Mouse (Mus musculus): ENCODE data around the gene Myo9b.
"Not testable (repeated sequence)": the region's sequence is repeated elsewhere in the genome, so short reads cannot be mapped to it uniquely, and the experiment has no call there.

Myo9b gene

DNA sequence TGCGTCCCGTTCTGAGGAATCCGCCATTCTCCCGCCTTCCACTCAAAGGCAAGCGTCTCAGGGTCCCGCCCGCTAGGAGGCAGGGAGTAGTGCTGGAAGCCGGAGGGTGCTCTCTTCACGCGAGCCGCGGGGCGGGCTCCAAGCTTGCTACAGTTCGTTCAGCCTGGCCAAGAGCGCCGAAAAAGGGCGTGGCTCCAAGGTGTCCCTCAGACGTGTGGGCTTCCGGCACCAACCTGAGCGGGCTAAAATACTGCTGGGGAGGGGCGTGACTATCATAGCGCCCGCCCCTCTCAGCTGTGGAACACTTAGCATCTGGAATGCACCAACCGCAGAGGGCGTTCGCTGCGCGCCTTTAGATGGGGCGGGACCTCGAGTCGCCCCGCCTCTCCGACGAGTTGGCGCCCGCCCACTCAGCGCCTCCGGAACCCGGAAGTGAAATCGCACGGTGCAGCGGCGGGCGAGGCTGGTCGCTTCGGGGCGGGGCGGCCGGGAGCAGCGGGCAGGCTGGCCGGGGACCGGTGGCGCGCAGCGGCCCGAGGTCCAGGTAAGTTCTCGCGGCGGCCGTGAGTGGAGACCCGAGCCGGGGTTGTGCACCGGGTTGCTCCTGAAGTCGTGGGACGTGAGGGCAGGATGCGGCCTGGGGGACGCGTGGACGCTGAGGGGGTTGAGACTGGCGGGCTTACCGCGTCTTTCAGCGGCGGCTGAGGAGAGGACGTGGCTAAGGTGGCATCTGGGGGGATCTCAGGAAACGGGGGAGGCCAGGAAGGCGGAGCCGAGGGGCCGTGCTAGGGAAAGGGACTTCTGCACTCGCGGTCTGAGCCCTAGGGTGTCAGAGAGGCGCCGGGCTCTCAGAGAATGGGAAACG is at the start of gene Myo9b, which contains the start of gene Haus8:
Myo9b (plus strand) TSS at position 429 of the 865 bp plus-strand sequence.
Haus8 (minus strand) TSS at position 649 of the 865 bp plus-strand sequence.
- DNase-seq (ENCODE audit: extremely low spot score) = peak; percentile 97

DNA sequence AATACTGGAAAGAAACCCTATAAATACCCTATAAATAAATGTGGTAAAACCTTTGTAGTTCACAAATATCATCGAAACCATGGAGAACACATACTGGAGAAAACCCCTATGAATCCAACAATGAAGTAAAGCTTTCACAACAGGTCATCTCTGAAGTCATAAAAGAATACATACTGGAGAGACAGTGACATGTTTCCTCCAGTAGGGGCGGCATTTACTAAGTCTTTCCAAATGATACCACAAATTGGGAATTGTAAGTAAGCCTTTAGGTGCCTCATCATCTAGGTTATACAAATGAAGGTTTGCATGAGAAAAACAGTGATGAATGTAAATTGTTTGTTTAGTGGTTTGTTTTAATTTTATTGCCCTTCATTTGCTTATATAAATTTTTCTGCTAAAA is 48.0 kb upstream of the Myo9b start:
- no peak for DNase-seq (ENCODE audit: extremely low spot score)

DNA sequence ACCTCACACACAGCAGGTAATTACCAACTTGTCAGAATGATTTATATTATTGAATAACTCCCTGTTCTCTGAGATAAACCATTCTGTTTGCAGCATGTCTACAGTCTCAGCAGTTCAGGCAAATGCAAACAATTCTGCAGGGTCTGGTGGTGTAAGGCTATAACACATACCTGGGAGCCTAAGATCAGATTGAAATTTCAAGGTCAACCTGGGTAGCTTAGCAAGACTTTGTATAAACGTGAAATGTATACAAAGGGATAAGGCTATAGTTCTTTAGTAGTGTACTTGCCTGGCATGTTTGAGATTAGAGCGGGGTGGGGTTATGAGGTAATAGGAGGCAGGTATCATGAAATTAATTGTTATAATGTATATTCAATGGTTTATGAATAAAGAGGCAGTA is 29.8 kb upstream of the Myo9b start:
- DNase-seq (ENCODE audit: extremely low spot score) = no peak

DNA sequence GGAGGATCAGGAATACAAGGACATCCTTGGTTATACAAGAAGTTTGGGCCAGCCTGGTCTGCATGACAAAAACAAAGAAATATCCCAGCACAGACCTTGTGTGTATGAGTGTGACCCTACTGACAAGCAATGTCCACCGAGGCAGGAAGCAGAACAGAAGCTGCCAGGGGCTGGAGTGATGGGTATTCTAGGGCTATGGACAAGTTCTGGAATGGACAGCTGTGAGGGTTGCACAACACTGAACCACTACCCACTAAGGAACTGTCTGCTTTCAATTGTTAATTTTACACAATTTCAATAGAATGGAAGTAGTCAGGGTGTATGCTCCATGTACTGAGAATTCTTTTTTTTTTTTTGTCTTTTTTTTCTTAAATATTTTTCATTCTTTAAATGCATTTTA is 24.3 kb upstream of the Myo9b start:
- no peak for DNase-seq (ENCODE audit: extremely low spot score)

DNA sequence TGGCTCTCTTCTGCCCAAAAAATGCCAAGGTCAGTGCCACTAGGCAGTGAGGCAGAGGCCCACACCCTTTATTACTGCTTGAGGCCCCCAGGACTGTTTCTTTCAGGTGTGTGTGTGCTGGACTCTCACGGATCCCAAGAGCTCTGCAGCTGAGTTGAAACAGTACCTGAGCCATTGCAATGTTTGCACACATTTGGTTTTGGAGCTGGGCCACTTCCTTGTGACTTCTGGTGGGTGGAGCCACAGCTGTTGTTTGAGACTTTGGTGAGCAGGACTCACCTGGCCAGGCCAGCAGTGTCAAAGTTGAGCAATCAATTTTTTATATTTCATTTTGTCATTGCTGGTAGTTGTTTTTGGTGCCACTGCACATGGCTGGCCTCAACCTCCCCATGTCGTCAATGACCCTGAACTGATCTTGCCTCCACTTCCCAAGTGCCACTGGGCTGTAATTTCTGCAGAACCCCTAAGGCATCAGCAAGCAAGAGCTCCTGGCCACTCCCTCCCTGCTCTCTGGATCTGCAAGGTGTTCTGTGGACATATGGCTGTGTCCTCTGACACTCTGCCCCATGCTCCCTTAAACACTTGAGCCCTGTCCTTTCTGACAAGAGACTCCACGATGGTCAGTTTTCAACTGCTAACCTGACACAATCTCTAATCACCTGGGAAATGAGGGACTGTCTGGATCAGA is 15.8 kb upstream of the Myo9b start:
- DNase-seq (ENCODE audit: extremely low spot score) = no peak

DNA sequence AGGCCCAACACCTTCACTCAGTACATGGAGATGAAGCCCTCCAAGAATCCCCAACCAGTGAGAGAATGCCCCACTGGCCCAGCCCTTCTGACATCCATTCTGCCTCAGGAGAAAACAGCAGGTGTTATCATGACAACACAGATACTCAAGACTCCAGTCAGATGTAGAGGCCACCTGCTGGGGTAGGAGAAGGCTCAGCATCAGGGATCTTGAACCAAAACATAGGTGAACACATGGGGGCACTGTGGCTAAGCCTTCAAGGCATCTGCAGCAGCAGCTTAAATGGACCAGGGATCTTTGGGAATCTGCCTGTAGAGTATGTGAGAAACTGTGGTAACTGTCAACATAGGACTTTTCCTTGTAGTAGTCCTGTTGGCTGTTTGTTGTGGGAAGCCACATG is 11.3 kb upstream of the Myo9b start:
- DNase-seq (ENCODE audit: extremely low spot score) = no peak

DNA sequence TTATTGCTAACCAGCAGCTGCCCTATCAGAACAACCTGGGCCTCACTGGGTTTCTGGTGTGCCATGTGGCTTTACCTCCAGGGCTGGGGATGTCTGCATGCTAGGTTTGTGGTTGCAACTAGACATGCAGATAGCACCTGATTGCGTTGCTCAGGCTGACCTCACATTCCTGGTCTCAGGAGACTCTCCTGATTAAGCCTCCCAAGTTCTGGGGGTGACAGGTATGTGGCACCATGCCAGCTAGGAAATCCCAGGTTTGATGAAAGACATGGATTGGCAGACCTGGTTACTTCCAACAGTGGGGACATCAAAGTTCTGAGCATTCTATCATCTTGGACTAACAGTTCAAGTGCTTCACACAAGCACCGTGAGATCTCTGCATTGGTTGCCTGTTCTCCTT is 4.8 kb upstream of the Myo9b start:
- DNase-seq (ENCODE audit: extremely low spot score) = no peak

DNA sequence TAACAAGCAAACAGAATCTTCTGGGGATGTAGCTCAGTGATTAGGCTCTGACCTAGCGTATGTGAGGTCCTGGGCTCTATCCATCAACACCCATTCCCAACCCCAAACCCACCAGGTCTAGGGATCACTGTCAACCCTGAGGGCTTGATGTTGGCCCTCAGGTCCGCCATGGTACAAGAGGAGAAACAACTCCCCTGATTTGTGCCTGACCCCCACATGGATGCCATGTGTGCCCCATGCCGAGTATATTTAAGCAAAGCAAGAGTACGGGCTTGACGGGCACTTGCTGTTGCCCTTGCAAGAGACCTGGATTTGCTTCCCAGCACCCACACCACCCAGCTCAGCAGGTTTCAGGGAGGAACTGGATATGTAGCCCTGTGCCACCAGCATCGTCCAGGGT is 4.2 kb upstream of the Myo9b start:
- DNase-seq (ENCODE audit: extremely low spot score) = not testable (repeated sequence)

DNA sequence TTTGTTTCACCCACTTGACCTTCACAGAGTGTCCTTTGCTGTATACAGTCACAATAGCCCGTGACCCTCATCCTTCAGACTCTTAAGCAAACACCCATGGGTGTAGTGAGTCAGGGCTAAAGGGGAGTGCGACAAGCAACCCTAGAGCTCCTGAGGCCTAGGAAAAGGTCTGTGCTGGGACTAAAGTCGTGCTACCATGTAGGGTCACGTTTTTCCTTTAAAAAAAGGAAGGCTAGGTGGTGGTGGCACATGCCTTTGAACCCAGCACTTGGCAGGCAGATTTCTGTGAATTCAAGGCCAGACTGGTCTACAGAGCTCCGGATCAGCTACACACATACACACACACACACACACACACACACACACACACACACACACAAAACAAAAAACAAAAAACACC is 884 bp upstream of the Myo9b start:
- DNase-seq (ENCODE audit: extremely low spot score) = peak; percentile 7

DNA sequence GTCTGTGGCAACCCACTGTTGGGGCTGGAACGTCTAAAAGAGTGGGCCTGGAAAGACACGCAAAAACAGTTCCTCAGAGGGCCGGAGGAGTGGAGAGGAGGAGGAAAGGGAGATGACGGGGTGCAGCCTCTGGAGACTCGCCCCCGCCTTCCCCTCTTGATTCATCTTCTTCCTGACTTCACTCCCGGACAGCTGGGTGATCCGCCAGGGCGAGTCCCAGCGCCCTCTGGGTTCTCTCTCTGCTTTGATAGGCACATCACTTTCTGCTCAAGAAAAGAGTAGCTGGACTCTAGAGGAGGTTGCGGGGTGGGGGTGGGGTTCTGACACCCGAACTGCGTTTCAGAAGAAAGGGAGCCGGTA is 617 bp downstream of the Myo9b start:
- DNase-seq (ENCODE audit: extremely low spot score) = peak; percentile 51

DNA sequence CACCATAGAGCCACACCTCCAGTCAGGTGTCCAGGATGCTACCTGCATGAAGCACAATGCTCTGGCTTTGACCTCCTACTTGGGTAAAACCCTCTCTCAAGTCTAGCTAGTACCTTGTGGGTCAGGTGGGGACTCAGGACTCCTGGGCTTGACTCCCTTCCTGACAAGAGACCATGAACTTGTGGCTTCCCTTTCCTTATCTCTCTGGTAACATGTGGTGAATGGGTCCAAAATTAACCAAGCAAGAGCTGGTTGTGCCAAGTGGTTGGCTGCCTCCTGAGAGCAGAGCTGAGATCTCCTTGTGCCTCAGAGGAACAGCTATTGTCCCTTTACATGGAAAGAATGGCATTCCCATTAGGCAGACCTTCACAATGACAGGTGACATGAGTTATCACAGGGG is 2.0 kb downstream of the Myo9b start:
- no peak for DNase-seq (ENCODE audit: extremely low spot score)

DNA sequence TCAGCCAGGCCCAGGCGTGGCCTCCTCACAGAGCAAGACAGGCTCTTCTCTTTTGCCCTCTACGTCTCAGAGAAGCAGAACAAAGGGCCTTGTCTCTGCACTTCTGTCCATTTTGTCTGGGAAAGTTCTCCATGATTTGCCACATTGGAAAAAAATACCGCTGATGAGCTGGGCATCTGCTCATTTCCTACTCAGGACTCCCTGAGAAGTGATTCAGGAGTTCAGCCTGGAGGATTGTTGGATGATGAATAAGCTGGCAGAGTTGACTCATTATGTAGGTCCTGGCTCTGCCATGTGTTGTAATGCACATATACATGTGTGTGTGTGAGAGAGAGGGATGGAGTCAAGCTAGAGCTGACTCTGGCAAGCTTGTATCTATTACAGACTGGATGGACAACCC is 3.7 kb downstream of the Myo9b start:
- no peak for DNase-seq (ENCODE audit: extremely low spot score)

DNA sequence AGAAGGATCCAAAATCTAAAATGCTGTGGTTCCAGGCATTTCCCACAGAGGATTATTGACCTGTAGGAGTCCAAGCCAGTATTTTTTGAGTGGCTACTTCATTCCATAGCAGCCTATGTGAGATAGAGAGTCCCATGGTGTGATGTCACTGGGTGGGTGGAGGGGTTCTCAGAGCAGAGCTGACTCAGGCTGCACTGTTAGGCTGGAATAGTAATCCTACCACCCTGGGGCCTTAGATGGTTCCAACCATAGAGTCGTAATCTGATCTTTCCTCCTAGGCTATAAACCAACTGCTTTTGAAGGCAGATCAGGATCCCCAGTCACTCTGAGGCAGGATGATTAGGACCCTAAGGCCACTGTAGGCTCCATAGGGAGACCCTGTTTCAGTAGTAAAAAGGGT is 6.9 kb downstream of the Myo9b start:
- not testable (repeated sequence) for DNase-seq (ENCODE audit: extremely low spot score)

DNA sequence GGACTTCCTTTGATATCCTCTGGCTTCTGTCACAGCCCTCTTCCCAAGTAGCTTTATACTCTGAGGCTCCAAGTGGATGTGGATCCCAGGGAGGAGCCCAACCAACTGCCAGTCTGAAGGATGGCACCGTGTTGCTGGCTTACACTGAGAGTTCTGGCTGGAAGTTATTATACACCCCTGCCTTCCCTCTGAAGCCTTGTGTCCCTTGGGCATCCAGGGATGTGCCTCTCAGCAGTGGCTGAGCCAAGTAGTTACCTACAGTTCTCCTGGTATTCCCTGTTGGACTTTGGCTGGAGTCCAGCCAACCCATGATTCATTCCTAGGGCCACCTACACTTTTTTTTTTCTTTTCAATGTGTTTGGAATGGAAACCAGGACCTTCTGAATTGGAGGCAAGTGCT is 9.2 kb downstream of the Myo9b start:
- DNase-seq (ENCODE audit: extremely low spot score) = not testable (repeated sequence)

DNA sequence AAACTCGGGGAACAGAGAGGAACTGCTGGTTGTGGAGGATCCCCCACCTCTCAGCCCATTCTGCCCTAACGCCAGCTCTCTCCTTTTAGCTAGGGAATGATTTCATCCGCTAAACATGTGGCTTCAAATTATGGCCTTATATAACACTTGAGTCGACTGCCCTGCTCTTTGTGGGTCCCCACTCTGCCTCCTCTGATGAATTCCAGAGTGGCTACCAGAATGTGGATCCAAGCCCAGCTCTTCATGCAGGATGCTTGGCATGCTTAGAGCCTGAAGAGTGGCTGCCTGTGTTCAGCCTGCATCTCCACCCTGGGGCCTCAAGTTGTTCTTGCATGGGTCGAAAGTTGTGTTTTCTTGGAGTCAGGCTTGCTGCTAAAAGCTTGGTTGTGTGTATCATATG is 10.1 kb downstream of the Myo9b start:
- DNase-seq (ENCODE audit: extremely low spot score) = no peak

DNA sequence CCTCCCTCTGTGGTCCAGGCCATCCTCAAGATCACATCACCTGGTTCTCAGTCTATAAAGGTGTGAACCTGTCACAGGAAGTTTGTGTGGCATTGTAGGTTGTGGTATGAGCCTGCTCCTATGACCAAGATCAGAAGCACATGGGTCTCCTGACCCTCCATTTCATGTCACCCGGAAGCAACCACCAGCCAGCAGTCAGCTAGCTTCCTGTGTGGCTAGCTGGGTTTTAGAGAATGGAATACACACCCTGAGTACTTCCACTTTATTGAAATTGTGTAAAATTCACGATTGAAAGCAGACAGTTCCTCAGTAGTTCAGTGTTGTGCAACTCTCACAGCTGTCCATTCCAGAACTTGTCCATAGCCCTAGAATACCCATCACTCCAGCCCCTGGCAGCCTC is 13.7 kb downstream of the Myo9b start:
- not testable (repeated sequence) for DNase-seq (ENCODE audit: extremely low spot score)

DNA sequence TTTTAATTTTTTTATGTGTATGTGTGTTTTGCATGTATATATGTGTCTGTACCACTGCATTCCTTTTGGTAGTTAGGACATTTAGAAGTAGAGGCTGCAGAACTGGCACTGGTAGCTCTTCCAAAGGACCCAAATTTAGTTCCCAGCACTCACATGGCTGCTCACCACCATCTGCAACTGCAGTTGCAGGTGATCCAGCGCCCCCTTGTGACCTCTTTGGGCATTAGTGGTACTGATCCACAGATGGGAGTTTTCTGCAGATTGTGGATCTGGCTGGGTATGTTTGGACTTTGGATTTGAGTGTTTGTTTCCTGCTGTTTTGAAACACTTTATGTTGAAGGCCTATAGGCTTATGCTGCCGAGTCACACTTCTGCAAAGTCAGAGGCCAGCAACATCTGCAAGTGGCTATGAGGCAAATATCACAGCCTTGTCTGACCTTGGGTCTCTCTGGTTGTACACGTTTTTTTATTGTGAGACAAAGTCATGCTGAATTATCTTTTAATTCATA is 16.0 kb downstream of the Myo9b start:
- no peak for DNase-seq (ENCODE audit: extremely low spot score)

DNA sequence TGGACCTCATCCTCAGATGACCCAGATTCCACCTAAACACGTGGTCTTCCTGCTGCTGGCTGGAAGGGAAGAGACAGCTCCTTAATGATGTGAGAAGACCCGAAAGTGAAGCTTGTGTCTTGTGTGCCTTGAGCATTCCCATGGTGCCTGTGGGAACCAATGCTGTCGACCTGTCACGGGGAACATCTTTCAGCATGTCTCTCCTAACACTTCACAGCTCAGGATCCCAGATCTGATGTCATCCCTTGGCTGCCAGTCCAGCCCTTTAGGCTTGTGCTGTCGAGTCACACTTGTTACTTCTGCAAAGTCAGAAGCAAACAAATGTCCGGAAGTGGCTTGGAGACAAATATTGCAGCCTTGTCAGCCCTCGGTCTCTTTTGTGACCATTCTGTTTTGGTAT is 16.6 kb downstream of the Myo9b start:
- no peak for DNase-seq (ENCODE audit: extremely low spot score)

DNA sequence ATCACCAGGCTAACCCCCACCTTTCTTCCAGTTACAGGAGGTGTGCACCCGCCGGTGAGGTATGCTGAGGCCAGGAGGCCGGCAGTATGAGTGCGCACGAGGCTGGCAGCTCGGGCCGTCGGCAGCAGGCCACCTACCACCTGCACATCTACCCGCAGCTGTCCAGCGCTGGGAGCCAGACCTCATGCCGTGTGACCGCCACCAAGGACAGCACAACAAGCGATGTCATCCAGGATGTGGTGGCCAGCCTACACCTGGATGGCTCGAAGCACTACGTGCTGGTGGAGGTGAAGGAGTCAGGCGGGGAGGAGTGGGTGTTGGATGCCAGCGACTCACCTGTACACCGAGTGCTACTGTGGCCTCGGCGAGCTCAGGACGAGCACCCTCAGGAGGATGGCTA is 17.7 kb downstream of the Myo9b start:
- DNase-seq (ENCODE audit: extremely low spot score) = no peak

DNA sequence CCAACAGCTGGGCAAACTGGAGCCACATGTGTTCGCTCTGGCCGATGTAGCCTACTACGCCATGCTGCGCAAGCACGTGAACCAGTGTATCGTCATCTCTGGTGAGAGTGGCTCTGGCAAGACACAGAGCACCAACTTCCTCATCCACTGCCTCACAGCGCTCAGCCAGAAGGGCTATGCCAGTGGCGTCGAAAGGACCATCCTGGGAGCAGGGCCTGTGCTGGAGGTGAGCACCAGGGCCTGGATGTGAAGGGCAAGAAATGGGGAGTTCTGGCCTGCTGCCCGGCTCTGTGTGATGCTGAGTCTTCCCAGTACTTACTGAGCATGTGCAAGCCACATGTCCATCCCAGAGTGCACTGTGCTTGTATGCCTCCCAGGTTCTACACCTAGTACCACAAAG is 18.4 kb downstream of the Myo9b start:
- no peak for DNase-seq (ENCODE audit: extremely low spot score)

DNA sequence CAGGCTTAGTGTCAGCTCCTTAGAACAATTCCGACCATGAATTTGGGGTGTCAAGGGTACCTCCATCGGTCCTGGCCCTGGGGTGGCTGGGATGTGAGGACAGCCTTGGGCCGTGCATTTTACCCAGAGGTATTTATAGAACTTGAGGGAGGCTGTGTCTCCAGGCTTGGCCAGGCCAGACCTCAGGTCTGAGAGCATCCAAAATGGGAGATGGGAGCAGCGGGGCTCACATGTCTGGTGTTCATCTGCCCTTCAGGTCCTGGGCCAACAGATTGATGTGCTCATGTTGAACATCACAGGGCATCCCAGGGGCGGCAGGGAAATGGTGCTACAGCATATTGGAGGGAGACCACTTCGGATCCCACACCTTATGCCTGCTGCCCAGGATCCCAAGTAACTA is 18.8 kb downstream of the Myo9b start:
- no peak for DNase-seq (ENCODE audit: extremely low spot score)

DNA sequence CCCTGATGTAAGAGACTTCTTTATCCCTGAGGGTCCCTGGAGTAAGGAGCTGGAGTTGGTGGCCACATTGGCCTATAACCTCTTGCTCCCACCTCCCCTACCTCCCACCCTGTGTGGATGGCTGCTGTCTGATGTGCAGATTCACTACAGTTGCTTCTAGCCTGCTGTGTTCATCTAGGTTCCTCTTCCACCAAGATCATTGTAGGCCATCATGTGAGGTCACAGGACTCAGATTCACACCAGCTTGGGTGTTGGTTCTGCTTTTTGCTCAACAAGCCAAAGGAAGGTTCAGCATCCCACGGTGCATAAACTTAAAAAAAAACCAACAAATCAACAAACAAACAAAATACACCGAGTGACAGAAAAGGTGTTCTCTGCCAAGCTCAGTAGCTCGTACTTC is 21.4 kb downstream of the Myo9b start:
- not testable (repeated sequence) for DNase-seq (ENCODE audit: extremely low spot score)

DNA sequence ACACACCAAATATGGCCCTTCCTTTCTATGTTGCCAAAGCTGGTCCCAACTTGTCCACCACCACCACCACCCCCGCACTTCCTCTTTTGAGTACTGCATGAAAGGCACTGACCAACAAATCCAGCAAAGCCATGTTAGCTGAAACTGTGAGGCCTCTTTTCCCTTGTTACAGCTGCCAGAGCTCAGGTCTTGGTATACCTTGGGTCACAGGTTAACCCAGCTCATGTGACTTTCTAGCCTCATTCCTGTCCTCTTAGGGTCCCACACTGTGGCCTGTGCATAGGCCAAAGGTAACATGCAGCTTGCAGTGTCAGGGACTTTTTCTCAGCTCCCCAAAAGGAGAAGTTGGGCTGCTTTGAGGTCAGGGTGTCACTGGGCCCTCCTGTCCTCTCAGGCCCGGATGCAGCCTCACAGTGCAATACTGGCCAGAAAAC is 23.7 kb downstream of the Myo9b start:
- no peak for DNase-seq (ENCODE audit: extremely low spot score)

Data from embryo, embryonic 9.5 days (tissue).